ENCODE assay signal across 26 mouse cellular contexts in genomic region chr8:4172486-4172885, GRCm38 (mm10). TPM values are rescaled to one million over a fixed set of nuclear protein-coding genes. Genes with fewer than 3 reads are reported as not detected.
"Had no signal": no experiment of that assay in that cellular context is flagged by ENCODE, and none has a peak within 500 bp of the region (broad histone marks: within the 10 kb centered on the region; RNA-seq: fewer than 3 reads in every experiment).

No protein-coding gene starts in this region.

- H3K27ac ChIP-seq: kidney, postnatal 0 days; left cerebral cortex, adult 2 months; liver, embryonic 15.5 days; lung, embryonic 15.5 days; midbrain, embryonic 10.5 days; midbrain, embryonic 13.5 days; neural tube, embryonic 13.5 days; stomach, embryonic 15.5 days had no signal

- H3K36me3 ChIP-seq: liver, embryonic 15.5 days; lung, embryonic 15.5 days; midbrain, embryonic 10.5 days; stomach, embryonic 15.5 days had no signal

- H3K27me3 ChIP-seq: liver, embryonic 15.5 days; lung, embryonic 15.5 days; megakaryocyte, embryonic 14.5 days; midbrain, embryonic 13.5 days; neural tube, embryonic 13.5 days; stomach, embryonic 15.5 days had no signal

- ATAC-seq: midbrain, embryonic 13.5 days; midbrain, embryonic 16.5 days had no signal

- DNase-seq: kidney, adult 2 months; kidney, postnatal 36 days; layer of hippocampus, postnatal 36 days; lung, adult 18-20 months; lung, postnatal 10 days; lung, postnatal 36 days; retina, postnatal 1 day; right cerebral cortex, postnatal 25 days; spleen, adult 18-20 months; thymus, adult 2 months; thymus, postnatal 14 days; thymus, postnatal 4 days had no signal

- H3K4me3 ChIP-seq: left cerebral cortex, adult 2 months; liver, embryonic 15.5 days; lung, embryonic 15.5 days; megakaryocyte, embryonic 14.5 days; midbrain, embryonic 10.5 days; midbrain, embryonic 13.5 days; myocyte; neural tube, embryonic 13.5 days; stomach, embryonic 15.5 days had no signal

- H3K9ac ChIP-seq: liver, embryonic 15.5 days; lung, embryonic 15.5 days; midbrain, embryonic 13.5 days; neural tube, embryonic 13.5 days; stomach, embryonic 15.5 days had no signal

- H3K4me1 ChIP-seq: lung, embryonic 15.5 days; midbrain, embryonic 10.5 days; stomach, embryonic 15.5 days had no signal

- H3K4me2 ChIP-seq: liver, embryonic 15.5 days; lung, embryonic 15.5 days; midbrain, embryonic 13.5 days; neural tube, embryonic 13.5 days; stomach, embryonic 15.5 days had no signal

- H3K9me3 ChIP-seq: liver, embryonic 15.5 days; lung, embryonic 15.5 days; megakaryocyte, embryonic 14.5 days; midbrain, embryonic 10.5 days; midbrain, embryonic 13.5 days; neural tube, embryonic 13.5 days; stomach, embryonic 15.5 days had no signal

RNA-seq across cellular contexts. Expression of gene Cd209g, which starts 38.6 kb away (rescaled TPM):
- polyA plus RNA-seq: kidney, embryonic 14.5 days; kidney, postnatal 0 days; limb, embryonic 11.5 days; limb, embryonic 14.5 days; lung, embryonic 15.5 days; midbrain, embryonic 10.5 days; midbrain, embryonic 13.5 days; midbrain, embryonic 16.5 days; myocyte; neural tube, embryonic 13.5 days; stomach, embryonic 15.5 days had no signal

RNA-seq across cellular contexts. Expression of gene Lrrc8e, which starts 54.1 kb away (rescaled TPM):
- polyA plus RNA-seq: midbrain, embryonic 13.5 days; midbrain, embryonic 16.5 days; neural tube, embryonic 13.5 days had no signal
